Mouse (Mus musculus) heart, embryonic 14.5 days (tissue): Measurements from ENCODE around the gene Myom1. TPM values are rescaled to one million over a fixed set of nuclear protein-coding genes. Genes with fewer than 3 reads are reported as not detected.

Experiments used
- ATAC-seq: fragments of 200-750 bp; cut with Nextera tagmentation; 2 replicates; pipeline ENCODE4 v1.8.0; 2017; ENCODE audit warnings: low read depth, moderate TSS enrichment; ENCODE audit not compliant: insufficient number of reproducible peaks, insufficient read depth, low FRiP score
- H3K27ac ChIP-seq, 2 experiments: fragments of 200-500 bp in 1 of 2; fragments of 300-500 bp in 1 of 2; sonication (generic) in 1 of 2; replicated peaks in 1 of 2; 2 replicates each; pipeline ENCODE4 v1.5.1; 2012 to 2014; ENCODE audit warnings: low read depth in 2 of 2, low read length in 2 of 2, control low read depth in 1 of 2, mild to moderate bottlenecking in 1 of 2, mixed read lengths in 1 of 2; ENCODE audit not compliant: control insufficient read depth in 1 of 2, insufficient read depth in 1 of 2
- H3K27me3 ChIP-seq: fragments of 300-500 bp; sonication (generic); 2 replicates; pipeline ENCODE4 v1.6.1; 2014; ENCODE audit warnings: mild to moderate bottlenecking, low read length, control low read depth; ENCODE audit not compliant: control insufficient read depth, insufficient read depth
- H3K36me3 ChIP-seq: fragments of 300-500 bp; sonication (generic); 2 replicates; pipeline ENCODE4 v1.6.1; 2014; ENCODE audit warnings: mild to moderate bottlenecking, control low read depth, low read length, mixed read lengths; ENCODE audit not compliant: control insufficient read depth, insufficient read depth
- H3K4me1 ChIP-seq, 2 experiments: fragments of 200-500 bp in 1 of 2; fragments of 300-500 bp in 1 of 2; sonication (generic) in 1 of 2; 2 replicates each; pipeline ENCODE4 v1.6.1; 2012 to 2014; ENCODE audit warnings: low read length in 2 of 2, control low read depth in 1 of 2, mixed read lengths in 1 of 2; ENCODE audit not compliant: control insufficient read depth in 2 of 2, insufficient read depth in 2 of 2
- H3K4me2 ChIP-seq: fragments of 300-500 bp; sonication (generic); 2 replicates; pipeline ENCODE4 v1.6.1; 2014; ENCODE audit warnings: mild to moderate bottlenecking, low read length
- H3K4me3 ChIP-seq, 2 experiments: fragments of 200-500 bp in 1 of 2; fragments of 300-500 bp in 1 of 2; sonication (generic) in 1 of 2; 2 replicates each; pipeline ENCODE4 v1.5.1; 2012 to 2014; ENCODE audit warnings: low read length in 2 of 2, mild to moderate bottlenecking in 2 of 2, control low read depth in 1 of 2, low read depth in 1 of 2, moderate library complexity in 1 of 2; ENCODE audit not compliant: control insufficient read depth in 1 of 2, insufficient read depth in 1 of 2
- H3K9ac ChIP-seq: fragments of 300-500 bp; sonication (generic); 2 replicates; pipeline ENCODE4 v1.6.1; 2014; ENCODE audit warnings: mild to moderate bottlenecking, low read length
- H3K9me3 ChIP-seq: fragments of 300-500 bp; sonication (generic); 2 replicates; pipeline ENCODE4 v1.6.1; 2016; ENCODE audit warnings: low read length, control low read depth; ENCODE audit not compliant: control insufficient read depth
- WGBS: fragments of 180-500 bp; shearing (Covaris S2); extraction: QIAGEN DNeasy Blood & Tissue Kit; methylation state at CpG from one replicate; pipeline ENCODE4 v1.1.7; 2014; 5-methylcytosine and 5-hydroxymethylcytosine counted together
- polyA plus RNA-seq: library from polyadenylated mRNA; unstranded; fragments of >200 nt; fragmentation: Nextera tagmentation; extraction: Ambion mirVana; gene quantifications from 2 replicates; pipeline ENCODE4 v1.2.1, GENCODE M21; 2014

The Myom1 gene
- polyA plus RNA-seq, 1 experiment from 2014 or later, result 273 TPM

DNA sequence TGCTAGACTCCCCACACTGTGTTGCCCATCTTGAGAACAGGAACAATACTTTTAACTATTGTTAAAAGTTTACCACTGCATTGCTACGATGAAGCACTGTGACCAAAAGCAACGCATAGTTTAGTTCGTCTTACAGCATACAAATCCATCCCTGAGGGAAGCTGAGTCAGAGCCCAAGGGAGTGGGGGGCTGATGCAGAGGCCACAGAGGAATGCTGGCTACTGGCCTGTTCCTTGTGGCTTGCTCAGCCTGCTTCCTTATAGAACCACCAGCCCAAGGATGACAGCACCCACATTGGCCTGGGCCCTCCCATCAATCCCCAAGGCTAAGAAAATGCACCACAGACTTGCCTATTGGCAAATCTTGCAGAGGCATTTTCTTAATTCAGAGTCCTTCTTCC is 56.8 kb downstream of the Myom1 start:
- H3K9me3 ChIP-seq, result no peaks in the 10 kb centered on the region
- peaks cover 99% of the 10 kb centered on the region for H3K36me3 ChIP-seq
- 94% methylated on average over 3 of the region's 3 CpGs for WGBS

DNA sequence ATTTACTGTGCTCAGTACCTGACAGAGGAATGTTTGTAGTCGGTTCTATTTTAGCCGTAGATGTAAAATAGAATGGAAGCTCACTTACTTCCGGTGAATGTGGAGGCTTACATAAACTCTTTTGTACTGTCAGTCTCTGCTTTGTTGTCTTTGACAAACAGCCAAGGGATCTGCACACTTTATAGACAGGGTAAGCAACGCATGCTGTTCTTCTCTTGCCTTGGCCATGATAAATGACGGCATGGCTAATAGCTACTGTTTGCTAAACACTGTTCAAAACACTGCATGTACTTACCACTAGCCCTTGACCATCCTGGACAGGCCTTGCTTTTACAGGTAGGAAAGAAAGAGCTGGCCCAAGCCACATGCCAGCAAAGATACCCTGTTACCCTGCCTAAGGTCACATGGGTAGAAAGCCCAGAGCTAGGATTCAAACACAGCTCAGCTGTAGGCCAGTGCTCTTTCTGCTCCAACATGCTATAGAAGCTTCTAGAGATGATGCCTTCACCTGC is 59.7 kb downstream of the Myom1 start:
- H3K27ac ChIP-seq, result no peak overlapping the region; a peak in 2 of 4 replicates
- H3K27me3 ChIP-seq, result no peaks in the 10 kb centered on the region
- H3K4me2 ChIP-seq, result no peak overlapping the region
- H3K4me3 ChIP-seq, result no peak overlapping the region
- H3K4me1 ChIP-seq, result no peaks in the 10 kb centered on the region
- no peak for ATAC-seq
- H3K9ac ChIP-seq, result no peak overlapping the region
- 57% methylated on average over 5 of the region's 5 CpGs for WGBS
- peaks cover 96% of the 10 kb centered on the region for H3K36me3 ChIP-seq
- no peaks in the 10 kb centered on the region for H3K9me3 ChIP-seq

More for the DNA sequence above, 56.8 kb downstream of the Myom1 start:
- no peaks in the 10 kb centered on the region for H3K27me3 ChIP-seq
- ATAC-seq, result no peak
- H3K9ac ChIP-seq, result no peak overlapping the region
- no peak overlapping the region for H3K4me2 ChIP-seq
- no peak overlapping the region for H3K4me3 ChIP-seq
- H3K27ac ChIP-seq, result no peak overlapping the region
- no peaks in the 10 kb centered on the region for H3K4me1 ChIP-seq

DNA sequence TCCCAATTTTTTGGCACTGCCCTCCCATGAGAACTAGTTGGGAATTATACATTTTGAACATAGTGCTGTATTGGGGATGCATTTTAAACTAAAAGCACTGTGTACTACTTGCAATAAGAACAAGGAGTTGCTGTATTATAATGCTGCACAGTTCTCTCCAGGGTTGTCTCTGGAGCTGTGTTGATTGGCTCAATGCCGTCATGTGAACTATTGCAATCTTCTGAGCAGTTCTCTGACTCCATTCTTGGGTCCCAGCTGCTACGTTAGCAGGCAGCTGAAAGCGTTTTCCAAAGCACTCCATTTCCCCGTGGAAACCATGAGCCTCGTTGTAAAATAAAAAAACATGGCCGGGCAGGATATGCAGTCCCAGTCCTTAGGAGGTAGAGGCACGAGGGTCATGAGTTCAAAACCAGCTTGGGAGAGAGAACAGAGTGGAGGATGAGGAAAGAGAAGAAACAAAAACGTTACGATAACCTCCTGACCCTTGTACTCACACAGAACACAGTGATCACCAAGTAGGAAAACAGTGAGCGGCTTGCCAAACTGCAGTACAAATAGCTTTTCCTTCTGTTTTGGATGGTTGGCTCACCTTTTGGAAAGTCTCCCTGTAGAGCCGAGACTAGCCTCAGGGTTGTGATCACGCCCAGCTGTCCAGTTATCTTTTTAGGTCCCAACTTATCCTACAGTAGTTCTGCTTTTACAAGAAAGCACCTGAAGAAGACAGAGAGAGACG is 60.6 kb downstream of the Myom1 start:
- H3K36me3 ChIP-seq, result peaks cover 96% of the 10 kb centered on the region
- H3K4me2 ChIP-seq, result no peak overlapping the region
- H3K4me3 ChIP-seq, result no peak overlapping the region
- H3K4me1 ChIP-seq, result no peaks in the 10 kb centered on the region
- H3K27ac ChIP-seq, result no peak overlapping the region
- no peaks in the 10 kb centered on the region for H3K27me3 ChIP-seq
- ATAC-seq, result no peak
- WGBS, result 65% methylated on average over 13 of the region's 13 CpGs
- H3K9ac ChIP-seq, result no peak overlapping the region
- no peaks in the 10 kb centered on the region for H3K9me3 ChIP-seq

DNA sequence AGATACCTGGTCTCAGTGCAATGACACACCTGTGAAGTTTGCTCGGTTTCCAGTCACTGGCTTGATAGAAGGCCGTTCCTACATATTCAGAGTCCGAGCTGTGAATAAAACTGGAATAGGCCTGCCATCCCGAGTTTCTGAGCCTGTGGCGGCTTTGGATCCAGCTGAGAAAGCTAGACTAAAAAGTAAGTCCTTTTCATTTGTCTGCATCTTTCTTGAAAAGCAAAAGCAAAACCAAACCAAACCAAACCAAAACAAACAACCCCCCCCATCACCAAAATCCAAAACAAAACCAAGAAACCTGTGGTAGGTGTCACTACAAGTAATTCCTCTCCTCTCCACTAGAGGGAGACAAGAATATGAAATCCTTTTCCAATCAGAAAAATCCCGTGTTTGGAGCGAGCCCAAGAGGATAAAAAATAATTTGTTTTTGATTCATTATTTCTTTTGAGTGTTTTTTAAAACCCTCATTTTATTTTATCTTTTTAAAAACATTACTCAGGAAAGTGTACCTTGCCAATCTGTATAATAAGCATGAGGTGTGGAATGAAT is 62.1 kb downstream of the Myom1 start:
- Histone ChIP-seq H3K9me3 (no peaks in the 10 kb centered on the region), H3K4me3 (no peak overlapping the region), H3K4me2 (no peak overlapping the region), H3K4me1 (no peaks in the 10 kb centered on the region), H3K27ac (no peak overlapping the region), H3K36me3 (peaks cover 95% of the 10 kb centered on the region), H3K27me3 (no peaks in the 10 kb centered on the region), H3K9ac (no peak overlapping the region)
- 69% methylated on average over 7 of the region's 7 CpGs for WGBS
- no peak for ATAC-seq

DNA sequence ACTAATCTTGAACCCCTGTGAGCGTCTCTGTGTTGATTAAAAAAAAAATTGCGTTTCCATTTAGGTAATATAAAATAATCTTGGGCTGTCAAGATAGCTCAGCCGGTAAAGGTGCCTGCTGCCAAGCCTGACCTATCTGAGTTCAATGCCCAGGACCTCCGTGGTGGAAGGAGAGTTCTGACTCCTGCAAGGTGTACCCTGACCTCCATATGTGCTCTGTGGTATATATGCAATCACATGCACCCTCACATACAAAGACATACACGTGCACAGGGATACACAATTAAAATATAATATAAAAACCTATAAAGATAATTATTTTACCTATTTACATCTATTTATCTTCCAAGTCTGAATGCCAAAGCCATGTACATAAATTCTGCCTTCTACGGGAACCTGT is 62.7 kb downstream of the Myom1 start:
- peaks cover 95% of the 10 kb centered on the region for H3K36me3 ChIP-seq
- no peak overlapping the region for H3K27ac ChIP-seq
- H3K9ac ChIP-seq, result no peak overlapping the region
- H3K4me3 ChIP-seq, result no peak overlapping the region
- H3K4me1 ChIP-seq, result no peaks in the 10 kb centered on the region
- ATAC-seq, result no peak
- no peaks in the 10 kb centered on the region for H3K9me3 ChIP-seq
- WGBS, result 72% methylated on average over 6 of the region's 6 CpGs
- no peaks in the 10 kb centered on the region for H3K27me3 ChIP-seq
- no peak overlapping the region for H3K4me2 ChIP-seq

DNA sequence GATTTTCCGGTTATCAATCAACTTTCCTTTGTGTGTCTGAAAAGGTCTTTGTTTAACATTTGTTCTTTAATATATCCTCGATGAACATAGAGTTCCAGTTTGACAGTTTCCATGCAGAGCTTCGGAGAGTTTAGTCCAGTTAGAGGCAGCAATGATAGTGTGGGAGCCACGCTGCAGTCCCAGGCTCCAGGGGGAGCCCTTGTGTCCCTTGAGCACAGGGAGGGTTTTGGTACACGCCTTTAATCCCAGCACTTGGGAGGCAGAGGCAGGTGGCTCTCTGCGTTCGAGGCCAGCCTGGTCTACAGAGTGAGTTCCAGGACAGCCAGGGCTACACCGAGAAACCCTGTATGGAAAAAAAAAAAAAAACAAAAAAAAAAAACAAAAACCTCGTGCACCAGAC is 66.7 kb downstream of the Myom1 start:
- no peak overlapping the region for H3K27ac ChIP-seq
- H3K9me3 ChIP-seq, result no peaks in the 10 kb centered on the region
- 83% methylated on average over 9 of the region's 9 CpGs for WGBS
- H3K9ac ChIP-seq, result no peak overlapping the region
- no peak overlapping the region for H3K4me3 ChIP-seq
- no peaks in the 10 kb centered on the region for H3K4me1 ChIP-seq
- no peaks in the 10 kb centered on the region for H3K27me3 ChIP-seq
- peaks cover 89% of the 10 kb centered on the region for H3K36me3 ChIP-seq
- no peak overlapping the region for H3K4me2 ChIP-seq
- ATAC-seq, result no peak

DNA sequence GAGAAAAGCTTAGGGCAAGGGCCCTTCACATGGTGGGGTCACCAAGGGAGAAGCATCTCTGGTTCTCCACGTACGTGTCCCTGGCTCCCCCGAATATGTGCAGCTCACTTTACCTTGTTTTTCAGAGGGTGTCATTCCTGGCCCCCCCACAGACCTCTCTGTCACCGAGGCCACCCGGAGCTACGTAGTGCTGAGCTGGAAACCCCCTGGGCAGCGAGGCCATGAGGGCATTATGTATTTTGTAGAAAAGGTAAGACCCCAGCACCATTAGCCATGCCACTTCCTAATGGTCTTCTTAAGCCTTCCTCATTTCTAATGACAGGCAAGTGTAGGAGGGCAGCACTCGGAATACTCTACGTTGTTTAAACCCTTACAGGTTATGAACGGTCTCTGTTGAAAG is 69.5 kb downstream of the Myom1 start:
- Histone ChIP-seq H3K36me3 (peaks cover 92% of the 10 kb centered on the region), H3K4me3 (no peak overlapping the region), H3K27me3 (no peaks in the 10 kb centered on the region), H3K4me2 (no peak overlapping the region), H3K9me3 (no peaks in the 10 kb centered on the region), H3K27ac (no peak overlapping the region), H3K9ac (no peak overlapping the region), H3K4me1 (no peaks in the 10 kb centered on the region)
- 93% methylated on average over 10 of the region's 10 CpGs for WGBS
- no peak for ATAC-seq
